8 mouse cellular contexts compared by ENCODE assay signal in the genomic region with DNA sequence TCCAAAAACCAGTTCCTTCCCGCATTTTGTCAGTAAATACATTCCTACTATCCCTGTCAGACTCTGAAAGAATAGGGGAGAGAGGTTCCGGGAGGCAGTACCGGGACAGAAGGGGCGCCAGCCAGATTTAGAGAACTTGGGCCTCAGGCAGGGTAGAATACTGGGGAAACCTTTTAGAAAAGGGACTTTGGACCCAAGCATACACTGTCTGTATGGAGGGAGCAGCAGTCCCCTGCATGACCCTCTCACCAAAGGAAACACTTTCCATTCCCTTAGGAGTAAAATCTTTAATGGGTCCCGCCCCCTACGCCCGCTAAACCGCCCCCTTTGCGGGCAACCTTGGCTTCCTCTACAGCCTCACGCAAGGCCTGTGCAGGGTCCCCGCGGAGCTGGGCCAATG. TPM values are rescaled to one million over a fixed set of nuclear protein-coding genes. Genes with fewer than 3 reads are reported as not detected.
DNase-seq lines count a peak whose midpoint lies in the region; ATAC-seq and TF ChIP-seq lines count a peak whose summit lies in the region.

No protein-coding gene starts in this region.

- H3K79me2 ChIP-seq in heart, adult 2 months (replicated peaks; ENCODE audit: control insufficient read depth, insufficient read depth, low read length) = no peaks in the 10 kb centered on the region
- H3K79me2 ChIP-seq in C2C12 (ENCODE audit: control insufficient read depth, insufficient read depth) (no peaks in the 10 kb centered on the region), macrophage (ENCODE audit: inconsistent target) (no peaks in the 10 kb centered on the region)

- 5% methylated on average over 12 of the region's 12 CpGs for WGBS in heart, adult 2 months
- WGBS in forebrain, postnatal 0 days = 2% methylated on average over 12 of the region's 12 CpGs
- 4% methylated on average over 12 of the region's 12 CpGs for WGBS in macrophage (ENCODE audit: missing documents)

- no peak for TF ChIP-seq EP300 in heart, adult 2 months (IDR thresholded peaks at IDR 0.05; ENCODE audit: insufficient read depth, low read depth, low read length)

- H3K36me3 ChIP-seq in heart, adult 2 months (ENCODE audit: control insufficient read depth, insufficient read depth, low read length) = no peaks in the 10 kb centered on the region
- H3K36me3 ChIP-seq in C2C12 (ENCODE audit: control insufficient read depth, insufficient read depth) (no peaks in the 10 kb centered on the region), macrophage (ENCODE audit: inconsistent target) (no peaks in the 10 kb centered on the region)
- no peaks in the 10 kb centered on the region for H3K36me3 ChIP-seq in forebrain, postnatal 0 days (ENCODE audit: insufficient read depth)

- no peak for TF ChIP-seq CTCF in heart, adult 2 months (IDR thresholded peaks at IDR 0.05)
- TF ChIP-seq CTCF in C2C12 (IDR thresholded peaks at IDR 0.05; ENCODE audit: control insufficient read depth, insufficient read depth, insufficient read length) = no peak
- no peak for TF ChIP-seq CTCF in forebrain, postnatal 0 days (IDR thresholded peaks at IDR 0.05; ENCODE audit: low read depth)

- peak overlapping the region; percentile 67 for H3ac ChIP-seq in C2C12 (ENCODE audit: control insufficient read depth, insufficient read length, low read depth)

- H3K4me3 ChIP-seq in heart, adult 2 months = peak overlapping the region; percentile 68
- H3K4me3 ChIP-seq in C2C12 (ENCODE audit: insufficient read depth, poor library complexity, severe bottlenecking) (peak overlapping the region; percentile 26), macrophage (ENCODE audit: inconsistent target) (peak overlapping the region; percentile 17; the same call in 1 of the 2 replicates)
- H3K4me3 ChIP-seq in forebrain, postnatal 0 days (ENCODE audit: low read depth, low read length) = peak overlapping the region; percentile 48

- no peaks in the 10 kb centered on the region for H3K79me3 ChIP-seq in C2C12 (ENCODE audit: low read depth)

- H3K4me1 ChIP-seq in heart, adult 2 months (ENCODE audit: control insufficient read depth, insufficient read depth, low read length) = peaks cover 4% of the 10 kb centered on the region; the same call in 1 of the 2 replicates
- peaks cover 21% of the 10 kb centered on the region; the same call in 1 of the 2 replicates for H3K4me1 ChIP-seq in forebrain, postnatal 0 days (ENCODE audit: insufficient read depth)

- no peaks in the 10 kb centered on the region for H3K9me3 ChIP-seq in forebrain, postnatal 0 days (ENCODE audit: low read length)

- no peak for TF ChIP-seq POLR2A in heart, adult 2 months (IDR thresholded peaks at IDR 0.05; ENCODE audit: insufficient read depth, low read depth, low read length)

- H3K4me2 ChIP-seq in forebrain, postnatal 0 days (ENCODE audit: low read depth) = peak overlapping the region; percentile 97

- peak overlapping the region; percentile 73 for H3K27ac ChIP-seq in heart, adult 2 months
- H3K27ac ChIP-seq in forebrain, postnatal 0 days (ENCODE audit: low read depth, low read length) = peak overlapping the region; percentile 78
- no peak overlapping the region for H3K27ac ChIP-seq in macrophage

- ATAC-seq in forebrain, postnatal 0 days = no peak

- no peak for DNase-seq in heart, adult 2 months
- no peak for DNase-seq in heart, postnatal 14 days
- no peak for DNase-seq in forebrain, postnatal 0 days
- no peak for DNase-seq in embryo, embryonic 10 days (ENCODE audit: low spot score)
- DNase-seq in thymus, postnatal 0 days (ENCODE audit: low spot score) = no peak
- no peak for DNase-seq in ovary, postnatal 14 days (ENCODE audit: low spot score)

- intact Hi-C loops in heart, adult 2 months (cut with DNase I) = loop anchor here (2.0 kb wide), 4 partner anchors 33 to 73 kb away; a partner anchor contains a TSS
- intact Hi-C loops in heart, postnatal 14 days (cut with DNase I) = loop anchor here (2.0 kb wide), 3 partner anchors 33 to 73 kb away; a partner anchor contains a TSS

- no peaks in the 10 kb centered on the region for H3K27me3 ChIP-seq in heart, adult 2 months (ENCODE audit: control insufficient read depth, insufficient read depth, low read length)
- no peaks in the 10 kb centered on the region for H3K27me3 ChIP-seq in C2C12 (ENCODE audit: control insufficient read depth, insufficient read depth, insufficient read length)
- peaks cover 22% of the 10 kb centered on the region for H3K27me3 ChIP-seq in forebrain, postnatal 0 days (ENCODE audit: insufficient read depth, low read length)

- peak overlapping the region; percentile 62 for H3K9ac ChIP-seq in heart, adult 2 months (ENCODE audit: low read depth, low read length)
- H3K9ac ChIP-seq in forebrain, postnatal 0 days = peak overlapping the region; percentile 55

TF ChIP-seq in C2C12, 6 proteins besides CTCF, POLR2A, EP300 and RAD21:
- TF ChIP-seq FOSL1 (IDR thresholded peaks at IDR 0.05; ENCODE audit: insufficient read depth, low read length, poor library complexity, severe bottlenecking) = no peak
- no peak for TF ChIP-seq CEBPB (IDR thresholded peaks at IDR 0.05; ENCODE audit: low read depth)
- no peak for TF ChIP-seq MYOD1 (IDR thresholded peaks at IDR 0.05; ENCODE audit: control insufficient read depth, insufficient read length, low read depth)
- TF ChIP-seq MAX (IDR thresholded peaks at IDR 0.05) = no peak
- TF ChIP-seq MYOG (IDR thresholded peaks at IDR 0.05; ENCODE audit: control insufficient read depth, extremely low read depth, insufficient read length) = no peak
- TF ChIP-seq USF1 (IDR thresholded peaks at IDR 0.05; ENCODE audit: low read depth) = no peak

RNA-seq across cellular contexts. Expression of a gene that starts 1.7 kb away (rescaled TPM):
- total RNA-seq in heart, adult 2 months (2021) = 1 to 10 TPM; 1.9 to 2.5 TPM
- 3.3 and 4.3 TPM in 2 replicates for polyA plus RNA-seq in heart, adult 2 months (2012; rRNA removed)
- total RNA-seq in heart, postnatal 14 days (2021) = 1 to 10 TPM; 2.6 to 2.8 TPM
- polyA plus RNA-seq in C2C12 (2012; fragmentation: generic; extraction: Trizol) (4.2 TPM), macrophage (2018) (0.69 to 2.7 TPM (median 2.3 TPM) in 3 replicates)
- 10.1 and 15.9 TPM in 2 replicates for total RNA-seq in forebrain, postnatal 0 days (2014; rRNA removed)
- polyA plus RNA-seq in forebrain, postnatal 0 days (2015; fragmentation: Nextera tagmentation; extraction: Ambion mirVana) = 1.6 and 3.1 TPM in 2 replicates
- 1 to 10 TPM in 12 of 26 experiments, under 1 TPM in 8, not detected in 6; 0.22 to 2.7 (median 1.1) TPM for total RNA-seq in macrophage (2018; cell fraction: chromatin; rRNA removed)
- total RNA-seq in macrophage (2018; cell fraction: cytosol; rRNA removed) = 1 to 10 TPM in 10 of 26 experiments, under 1 TPM in 16; 0.30 to 1.5 (median 0.81) TPM
- total RNA-seq in macrophage (2018; cell fraction: nucleus; rRNA removed) = 1 to 10 TPM in 11 of 26 experiments, under 1 TPM in 14, not detected in 1; 0.24 to 7.0 (median 0.85) TPM
- polyA plus RNA-seq in thymus, postnatal 0 days (2015; fragmentation: Nextera tagmentation; extraction: Ambion mirVana) = 0.65 and 0.84 TPM in 2 replicates

RNA-seq across cellular contexts. Expression of a gene that starts 2.1 kb away (rescaled TPM):
- under 1 TPM; 0.25 to 0.29 TPM for total RNA-seq in heart, adult 2 months (2021)
- 0.44 and 0.47 TPM in 2 replicates for polyA plus RNA-seq in heart, adult 2 months (2012; rRNA removed)
- under 1 TPM; 0.54 to 0.65 TPM for total RNA-seq in heart, postnatal 14 days (2021)
- polyA plus RNA-seq in C2C12 (2012; fragmentation: generic; extraction: Trizol) = 0.32 TPM
- 0.23 and 0.76 TPM in 2 replicates for total RNA-seq in forebrain, postnatal 0 days (2014; rRNA removed)
- polyA plus RNA-seq in forebrain, postnatal 0 days (2015; fragmentation: Nextera tagmentation; extraction: Ambion mirVana) = 0.74 and 1.2 TPM in 2 replicates
- not detected for total RNA-seq in macrophage (2018; cell fraction: chromatin; rRNA removed)
- total RNA-seq in macrophage (2018; cell fraction: cytosol; rRNA removed) = not detected
- total RNA-seq in macrophage (2018; cell fraction: nucleus; rRNA removed) = not detected
- polyA plus RNA-seq in macrophage (2018) = not detected in 3 replicates
- polyA plus RNA-seq in thymus, postnatal 0 days (2015; fragmentation: Nextera tagmentation; extraction: Ambion mirVana) = 11.2 and 12.8 TPM in 2 replicates

RNA-seq across cellular contexts. Expression of a gene that starts 7.6 kb away (rescaled TPM):
- 1 to 10 TPM; 4.1 TPM for total RNA-seq in heart, adult 2 months (2021)
- polyA plus RNA-seq in heart, adult 2 months (2012; rRNA removed) = 10.3 and 16.4 TPM in 2 replicates
- 1 to 10 TPM; 5.4 to 6.0 TPM for total RNA-seq in heart, postnatal 14 days (2021)
- polyA plus RNA-seq in C2C12 (2012; fragmentation: generic; extraction: Trizol) (37.7 TPM), macrophage (2018) (not detected in 3 replicates)
- total RNA-seq in forebrain, postnatal 0 days (2014; rRNA removed) = 0.33 and 3.8 TPM in 2 replicates
- polyA plus RNA-seq in forebrain, postnatal 0 days (2015; fragmentation: Nextera tagmentation; extraction: Ambion mirVana) = 0.69 and 1.2 TPM in 2 replicates
- total RNA-seq in macrophage (2018; cell fraction: chromatin; rRNA removed) = under 1 TPM in 6 of 26 experiments, not detected in 20; 0.41 to 0.78 (median 0.60) TPM
- total RNA-seq in macrophage (2018; cell fraction: cytosol; rRNA removed) = under 1 TPM in 14 of 26 experiments, not detected in 12; 0.06 to 0.18 (median 0.09) TPM
- under 1 TPM in 9 of 26 experiments, not detected in 17; 0.22 to 0.94 (median 0.28) TPM for total RNA-seq in macrophage (2018; cell fraction: nucleus; rRNA removed)
- 3.2 and 3.4 TPM in 2 replicates for polyA plus RNA-seq in thymus, postnatal 0 days (2015; fragmentation: Nextera tagmentation; extraction: Ambion mirVana)

RNA-seq across cellular contexts. Expression of a gene that starts 11.8 kb away (rescaled TPM):
- not detected for total RNA-seq in heart, adult 2 months (2021)
- 0.02 and 0.09 TPM in 2 replicates for polyA plus RNA-seq in heart, adult 2 months (2012; rRNA removed)
- not detected for total RNA-seq in heart, postnatal 14 days (2021)
- polyA plus RNA-seq in C2C12 (2012; fragmentation: generic; extraction: Trizol) (not detected), macrophage (2018) (not detected in 3 replicates)
- not detected in 2 replicates for total RNA-seq in forebrain, postnatal 0 days (2014; rRNA removed)
- polyA plus RNA-seq in forebrain, postnatal 0 days (2015; fragmentation: Nextera tagmentation; extraction: Ambion mirVana) = not detected in 2 replicates
- not detected for total RNA-seq in macrophage (2018; cell fraction: chromatin; rRNA removed)
- total RNA-seq in macrophage (2018; cell fraction: cytosol; rRNA removed) = not detected
- total RNA-seq in macrophage (2018; cell fraction: nucleus; rRNA removed) = not detected
- polyA plus RNA-seq in thymus, postnatal 0 days (2015; fragmentation: Nextera tagmentation; extraction: Ambion mirVana) = not detected in 2 replicates

RNA-seq across cellular contexts. Expression of a gene that starts 14.9 kb away (rescaled TPM):
- not detected for total RNA-seq in heart, adult 2 months (2021)
- polyA plus RNA-seq in heart, adult 2 months (2012; rRNA removed) = 0.15 and 0.20 TPM in 2 replicates
- total RNA-seq in heart, postnatal 14 days (2021) = not detected
- polyA plus RNA-seq in C2C12 (2012; fragmentation: generic; extraction: Trizol) (not detected), macrophage (2018) (not detected in 3 replicates)
- not detected in 2 replicates for total RNA-seq in forebrain, postnatal 0 days (2014; rRNA removed)
- polyA plus RNA-seq in forebrain, postnatal 0 days (2015; fragmentation: Nextera tagmentation; extraction: Ambion mirVana) = not detected in 2 replicates
- not detected for total RNA-seq in macrophage (2018; cell fraction: chromatin; rRNA removed)
- not detected for total RNA-seq in macrophage (2018; cell fraction: cytosol; rRNA removed)
- total RNA-seq in macrophage (2018; cell fraction: nucleus; rRNA removed) = not detected
- not detected in 2 replicates for polyA plus RNA-seq in thymus, postnatal 0 days (2015; fragmentation: Nextera tagmentation; extraction: Ambion mirVana)

Comparison
In these comparisons a context has a peak if more than half of its experiments do, and no peak if none do; other contexts are left out.
1. H3K4me3 ChIP-seq: peak in every context shown above with its lines; median percentile 68 in heart, adult 2 months; 48 in forebrain, postnatal 0 days; 26 in C2C12; 17 in macrophage.